Mouse (Mus musculus) left cerebral cortex, adult 11 months (tissue): ENCODE measurements around the gene Elovl6.

Source experiments
- DNase-seq: peaks from one replicate; pipeline ENCODE4 v3.0.0; 2022; ENCODE audit warnings: low spot score

Gene Elovl6

DNA sequence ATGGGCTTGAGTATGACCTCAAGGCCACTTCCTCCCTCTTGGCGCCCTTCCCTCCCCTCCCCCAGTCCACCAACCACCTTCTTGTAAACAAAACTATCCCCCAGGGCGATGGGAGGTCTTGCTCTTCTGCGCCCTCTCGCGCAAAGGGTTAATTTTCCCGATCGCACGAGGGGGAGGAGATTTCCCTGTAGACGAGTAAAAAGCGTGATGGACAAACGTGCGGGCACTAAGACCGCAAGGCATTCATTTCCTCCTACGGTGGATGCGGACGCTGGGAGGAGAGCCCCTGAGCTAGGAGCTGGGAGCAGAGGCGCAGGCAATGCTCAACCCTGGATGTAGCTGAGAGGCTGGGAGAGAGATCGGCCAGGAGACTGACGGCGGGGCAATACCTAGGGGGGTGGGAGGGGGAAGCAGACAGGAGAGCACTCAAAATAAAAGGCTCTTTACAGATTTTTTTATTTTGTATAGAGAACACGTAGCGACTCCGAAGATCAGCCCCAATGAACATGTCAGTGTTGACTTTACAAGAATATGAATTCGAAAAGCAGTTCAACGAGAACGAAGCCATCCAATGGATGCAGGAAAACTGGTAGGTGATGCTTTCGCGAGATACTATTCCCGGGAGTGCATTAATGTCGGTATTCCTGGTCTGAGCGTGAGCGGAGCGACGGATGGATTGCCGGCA, at the start of gene Elovl6:
Gene Elovl6 (plus strand): TSS at position 176 of the 685 bp plus-strand sequence.
- DNase-seq: peak; percentile 70

- DNase-seq: no peak
Observed at GRCm38 (mm10) chr3:129488774-129489173, 43.4 kb upstream of the Elovl6 start.

DNA sequence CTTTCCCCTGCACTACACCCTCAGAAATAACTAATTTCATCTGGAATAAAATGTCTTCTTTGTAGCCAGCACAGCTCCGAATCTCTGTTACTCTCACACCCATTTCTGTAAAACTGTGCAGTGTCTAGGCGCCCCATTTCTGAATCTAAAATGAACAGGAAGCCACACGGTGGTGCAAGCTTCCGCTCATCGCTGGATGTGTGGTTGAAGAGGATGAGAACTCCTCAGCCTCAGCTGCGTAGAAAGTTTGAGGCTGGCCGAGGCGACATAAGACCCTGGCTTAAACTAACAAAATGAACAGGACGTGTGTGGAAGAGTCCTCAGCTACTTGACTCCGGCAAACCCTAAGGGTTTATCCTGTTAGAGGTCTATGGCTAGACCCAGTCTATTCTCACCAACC, 38.0 kb upstream of the Elovl6 start:
- DNase-seq: no peak

- no peak for DNase-seq
Observed at GRCm38 (mm10) chr3:129494731-129495130, 37.4 kb upstream of the Elovl6 start.

- DNase-seq: no peak
Observed at GRCm38 (mm10) chr3:129503781-129504180, 28.4 kb upstream of the Elovl6 start.

GRCm38 (mm10) chr3:129504928-129505327, 27.2 kb upstream of the Elovl6 start:
- no peak for DNase-seq

DNA sequence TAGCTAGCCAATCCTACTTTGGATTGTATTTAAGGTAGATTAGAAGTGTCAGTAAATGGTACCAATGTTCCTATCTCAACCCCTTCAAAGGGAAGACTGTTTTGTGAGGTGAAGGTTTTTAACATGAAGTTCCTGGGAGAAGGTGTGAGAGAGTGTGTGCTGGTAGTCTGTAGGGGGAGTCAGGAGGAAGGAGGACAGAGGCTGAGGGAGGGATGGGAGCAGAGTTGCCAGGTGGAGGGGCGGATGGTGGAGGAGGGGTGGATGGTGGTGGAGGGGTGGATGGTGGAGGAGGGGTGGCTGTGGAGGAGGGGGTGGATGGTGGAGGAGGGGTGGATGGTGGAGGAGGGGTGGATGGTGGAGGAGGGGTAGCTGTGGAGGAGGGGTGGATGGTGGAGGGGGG, 24.4 kb upstream of the Elovl6 start:
- DNase-seq: no peak

GRCm38 (mm10) chr3:129508571-129508970, 23.6 kb upstream of the Elovl6 start:
- DNase-seq: no peak

GRCm38 (mm10) chr3:129509725-129510124, 22.4 kb upstream of the Elovl6 start:
- DNase-seq: no peak

DNA sequence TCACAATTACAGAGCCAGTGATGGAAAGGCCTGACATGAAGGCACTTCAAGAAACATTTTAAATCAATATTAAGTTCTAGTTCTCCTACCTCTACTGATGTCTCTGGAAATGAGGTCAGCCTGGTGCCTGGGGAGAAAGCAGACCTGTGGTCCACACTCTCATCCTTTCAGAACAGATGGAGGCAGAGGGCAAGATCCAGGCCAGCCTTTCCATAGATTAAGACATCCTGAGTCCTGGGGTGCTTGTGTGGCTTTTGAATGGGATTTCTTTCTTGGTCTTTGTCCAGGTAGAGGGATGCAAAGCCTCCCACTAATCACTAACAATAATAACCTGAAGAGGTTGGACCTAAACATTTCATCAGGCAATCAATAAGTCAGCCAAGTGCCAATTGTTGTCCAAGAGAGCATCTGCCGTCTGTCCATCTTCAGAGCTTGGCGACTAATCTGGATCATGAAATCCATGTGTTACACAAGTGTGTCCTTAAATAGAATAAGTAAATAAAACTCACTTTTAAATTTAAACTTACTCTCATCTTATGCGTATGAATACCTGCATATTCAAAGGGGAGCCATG, 16.2 kb upstream of the Elovl6 start:
- no peak for DNase-seq

DNA sequence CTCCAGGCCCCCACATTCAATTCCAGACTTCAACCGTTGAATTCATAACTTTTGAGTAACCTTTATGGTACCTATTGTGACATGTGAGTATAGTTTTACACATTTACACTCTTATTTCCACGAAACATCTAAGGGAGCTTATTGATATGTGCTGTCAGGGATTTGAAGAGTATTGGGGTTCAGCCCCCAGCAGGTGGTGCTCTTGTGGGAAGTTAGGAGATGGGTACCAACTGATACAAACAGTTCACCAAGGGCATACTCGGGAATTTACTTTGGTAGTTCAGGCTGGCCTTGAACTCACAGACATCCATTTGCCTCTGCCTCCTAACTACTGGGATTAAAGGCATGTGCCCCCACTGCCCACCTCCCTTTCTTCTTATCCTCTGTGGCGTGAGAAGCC, 11.7 kb upstream of the Elovl6 start:
- DNase-seq: no peak

GRCm38 (mm10) chr3:129523456-129524143, 8.6 kb upstream of the Elovl6 start:
- no peak for DNase-seq

- DNase-seq: no peak
Observed at GRCm38 (mm10) chr3:129527046-129527445, 5.1 kb upstream of the Elovl6 start.

- DNase-seq: no peak
Observed at GRCm38 (mm10) chr3:129529311-129529710, 2.8 kb upstream of the Elovl6 start.

- DNase-seq: no peak
Observed at GRCm38 (mm10) chr3:129530461-129530860, 1.7 kb upstream of the Elovl6 start.

GRCm38 (mm10) chr3:129532865-129533742, 949 bp downstream of the Elovl6 start:
- peak; percentile 41 for DNase-seq

DNA sequence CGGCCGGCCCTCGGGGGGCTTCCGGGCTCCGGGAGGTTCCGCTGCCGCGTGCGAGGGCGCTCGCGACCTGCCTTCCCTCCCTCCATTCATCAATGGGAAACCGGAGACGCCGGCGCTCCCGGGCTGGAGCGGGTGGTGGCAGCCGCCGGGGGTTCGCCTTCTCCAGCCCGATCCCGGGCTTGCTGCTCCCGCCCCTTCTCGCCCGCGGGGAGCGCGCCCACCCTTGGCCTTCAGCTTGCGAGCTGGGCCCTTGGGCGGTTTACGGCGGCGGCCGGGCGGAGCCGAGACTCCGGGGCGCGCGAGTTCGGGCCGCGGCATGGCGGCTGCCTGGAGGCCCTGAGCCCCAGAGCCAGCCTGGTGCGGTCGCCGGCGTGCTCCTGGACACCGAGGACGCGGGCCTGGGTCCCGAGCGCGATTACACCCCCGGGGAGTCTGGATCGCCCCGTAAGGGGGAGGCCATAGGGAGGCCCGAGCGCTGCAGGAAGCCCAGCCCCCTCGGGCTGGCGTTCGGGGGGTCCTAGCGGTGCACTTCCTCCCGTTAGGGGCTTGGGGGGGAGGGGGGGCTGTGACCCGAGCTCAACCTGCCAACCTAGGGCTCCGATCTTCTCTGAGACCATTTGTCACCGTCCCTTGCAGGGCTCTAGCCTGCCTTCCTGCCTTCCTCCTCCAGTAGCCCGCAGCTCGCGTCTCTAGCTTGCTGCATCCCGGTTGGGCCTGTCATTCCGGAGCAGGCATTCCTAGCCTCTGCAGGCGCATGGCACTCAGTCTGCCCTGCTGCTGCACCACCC, 1.8 kb downstream of the Elovl6 start:
- peak; percentile 30 for DNase-seq

DNA sequence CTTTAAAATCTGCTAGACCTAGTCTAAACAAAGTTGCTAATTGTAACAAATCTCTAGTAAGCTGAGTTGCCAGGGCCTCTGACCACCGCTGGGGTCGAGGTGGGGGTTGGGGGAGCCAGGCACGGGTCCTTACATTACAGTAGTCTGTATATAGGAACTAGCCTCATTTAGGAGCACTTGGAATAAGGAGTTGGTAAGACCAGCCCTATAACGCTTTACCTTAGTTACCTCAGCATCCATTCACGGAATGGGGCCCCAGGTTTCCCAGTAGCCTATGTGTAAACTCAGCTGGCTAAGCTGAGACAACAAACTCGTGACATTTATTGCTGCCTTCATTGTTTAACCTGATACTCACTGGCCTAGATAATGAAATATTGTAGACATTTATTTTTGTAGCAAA, 3.3 kb downstream of the Elovl6 start:
- no peak for DNase-seq

- peak; percentile 97 for DNase-seq
Observed at GRCm38 (mm10) chr3:129536109-129536508, 4.0 kb downstream of the Elovl6 start.

DNA sequence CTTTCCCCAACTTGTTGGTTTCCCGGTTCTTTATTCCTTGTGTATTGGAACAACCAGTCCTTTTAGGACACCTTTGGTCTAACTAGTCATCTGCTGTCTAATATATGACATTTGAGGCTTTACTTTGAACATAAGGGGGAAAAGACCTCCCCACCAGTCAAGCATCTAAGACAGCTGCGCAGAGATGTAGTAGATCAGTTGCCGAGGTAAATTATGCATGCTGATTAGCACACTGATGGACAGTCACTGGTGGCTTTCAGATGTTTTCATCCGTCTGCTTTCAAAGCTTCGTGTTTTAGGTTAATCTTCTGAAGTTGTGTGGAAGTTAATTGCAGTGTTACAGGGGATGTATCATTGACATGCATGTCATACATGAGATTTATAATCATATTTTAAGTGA, 5.8 kb downstream of the Elovl6 start:
- DNase-seq: no peak

DNA sequence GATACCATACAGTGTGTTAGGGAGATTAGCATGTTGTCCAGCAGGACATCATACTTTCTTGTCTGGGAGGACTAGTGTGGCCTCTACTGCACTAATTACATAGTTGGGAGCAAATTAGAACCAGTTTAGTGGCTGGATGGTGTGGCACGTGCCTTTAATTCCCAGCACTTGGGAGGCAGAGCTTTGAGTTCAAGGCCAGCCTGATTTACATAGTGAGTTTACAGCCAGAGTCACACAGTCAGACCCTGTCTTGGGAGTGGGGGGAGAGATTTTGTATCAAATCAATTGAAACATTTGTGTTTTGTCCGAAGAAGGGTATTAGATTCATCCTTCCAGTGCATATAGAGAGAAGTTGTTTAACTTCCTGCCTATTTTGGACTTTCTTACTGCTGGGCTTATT, 8.7 kb downstream of the Elovl6 start:
- DNase-seq: no peak

DNA sequence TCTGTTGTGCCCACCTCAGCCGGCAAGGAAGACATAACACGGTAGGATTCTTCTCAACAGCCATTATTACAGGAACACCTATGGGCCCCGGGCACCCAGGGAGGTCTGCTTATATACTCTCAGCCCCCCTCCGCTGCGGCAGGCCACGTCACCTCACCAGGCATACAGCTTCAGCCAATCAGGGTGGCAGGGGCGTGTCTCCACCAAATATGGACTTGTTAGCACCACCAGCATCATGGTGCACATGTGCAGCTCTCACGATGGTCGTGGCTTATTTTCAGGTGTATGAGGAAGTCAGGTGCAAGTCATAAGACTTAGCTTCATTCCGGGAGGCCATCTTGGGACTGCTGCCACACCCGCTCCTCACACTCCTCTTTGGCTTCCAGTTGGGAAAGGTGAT, 9.3 kb downstream of the Elovl6 start:
- no peak for DNase-seq
